Mouse (Mus musculus) liver, postnatal 0 days (tissue): ENCODE results near the gene Dtnbp1. TPM values are rescaled to one million over a fixed set of nuclear protein-coding genes. Genes with fewer than 3 reads are reported as not detected.

Experiments
- ATAC-seq: fragments of 200-750 bp; cut with Nextera tagmentation; 2 replicates; pipeline ENCODE4 v1.8.0; 2017; ENCODE audit warnings: mild to moderate bottlenecking, moderate library complexity
- DNase-seq: peaks from one replicate; pipeline ENCODE4 v3.0.0-alpha.2; 2016
- H3K27ac ChIP-seq: fragments of 300-500 bp; sonication (generic); 2 replicates; pipeline ENCODE4 v1.5.1; 2014; ENCODE audit warnings: antibody characterized with exemption, moderate library complexity, mild to moderate bottlenecking, low read depth
- H3K27me3 ChIP-seq: fragments of 300-500 bp; sonication (generic); 2 replicates; pipeline ENCODE4 v1.6.1; 2014; ENCODE audit warnings: low read length, control low read depth, mixed read lengths; ENCODE audit not compliant: insufficient read depth
- H3K36me3 ChIP-seq: fragments of 300-500 bp; sonication (generic); replicated peaks from 2 replicates; pipeline ENCODE4 v1.6.1; 2014; ENCODE audit warnings: mild to moderate bottlenecking, control low read depth, low read length, moderate library complexity, mixed read lengths; ENCODE audit not compliant: insufficient read depth
- H3K4me1 ChIP-seq: fragments of 300-500 bp; sonication (generic); 2 replicates; pipeline ENCODE4 v1.6.1; 2014; ENCODE audit warnings: antibody characterized with exemption, mild to moderate bottlenecking, control low read depth; ENCODE audit not compliant: insufficient read depth
- H3K4me2 ChIP-seq: fragments of 300-500 bp; sonication (generic); 2 replicates; pipeline ENCODE4 v1.6.1; 2014; ENCODE audit warnings: low read depth, mild to moderate bottlenecking, low read length, moderate library complexity, mixed read lengths
- H3K4me3 ChIP-seq: fragments of 300-500 bp; sonication (generic); 2 replicates; pipeline ENCODE4 v1.5.1; 2014; ENCODE audit warnings: low read depth, low read length
- H3K9ac ChIP-seq: fragments of 300-500 bp; sonication (generic); replicated peaks from 2 replicates; pipeline ENCODE4 v1.6.1; 2014; ENCODE audit warnings: mild to moderate bottlenecking, moderate library complexity
- H3K9me3 ChIP-seq: fragments of 300-500 bp; sonication (generic); 2 replicates; pipeline ENCODE4 v1.6.1; 2016; ENCODE audit warnings: mild to moderate bottlenecking, control low read depth, low read length, mixed read lengths
- CTCF ChIP-seq: sonication (generic); IDR thresholded peaks from 2 replicates; pipeline ENCODE4 v1.5.1; 2016; ENCODE audit warnings: antibody characterized with exemption, low read depth
- EP300 ChIP-seq: IDR thresholded peaks from 2 replicates; pipeline ENCODE4 v1.6.1; 2016; ENCODE audit warnings: antibody characterized with exemption, low read depth, mild to moderate bottlenecking
- WGBS: fragments of 180-500 bp; shearing (Covaris S2); extraction: QIAGEN DNeasy Blood & Tissue Kit; methylation state at CpG from one replicate; pipeline ENCODE4 v1.1.7; 2014; ENCODE audit not compliant: insufficient replicate concordance; 5-methylcytosine and 5-hydroxymethylcytosine counted together
- polyA plus RNA-seq: library from polyadenylated mRNA; unstranded; fragments of >200 nt; fragmentation: Nextera tagmentation; extraction: Ambion mirVana; gene quantifications from 2 replicates; pipeline ENCODE4 v1.2.1, GENCODE M21; 2015

Dtnbp1 gene
- polyA plus RNA-seq, 1 experiment from 2014 or later, result 34.2 TPM

DNA sequence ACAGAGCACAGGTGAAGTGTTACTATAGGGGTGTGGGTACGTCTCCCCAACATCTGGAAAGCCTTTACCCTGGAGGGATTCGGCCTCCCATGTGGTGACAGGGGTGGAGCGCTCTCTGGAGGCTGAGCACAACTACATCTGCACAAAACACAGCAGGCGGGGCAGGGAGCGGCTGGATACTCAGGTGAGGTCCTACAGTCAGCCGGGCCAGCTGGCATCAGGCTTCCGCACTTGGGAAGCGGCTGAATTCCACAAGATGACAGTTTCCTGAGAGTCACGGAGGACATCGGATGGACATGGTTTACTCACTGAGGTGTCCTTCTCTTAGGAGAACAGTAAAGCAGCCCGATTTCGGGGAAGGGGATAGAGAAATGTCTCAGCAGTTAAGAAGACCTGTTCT lies 2.7 kb downstream of the Dtnbp1 start:
- TF ChIP-seq EP300 (no peak), CTCF (no peak)
- no peak for ATAC-seq
- Histone ChIP-seq H3K27ac (no peak overlapping the region), H3K36me3 (peaks cover 3% of the 10 kb centered on the region; the same call in 1 of the 2 replicates), H3K4me2 (no peak overlapping the region), H3K4me1 (peaks cover 15% of the 10 kb centered on the region), H3K4me3 (no peak overlapping the region), H3K9ac (no peak overlapping the region), H3K27me3 (no peaks in the 10 kb centered on the region), H3K9me3 (no peaks in the 10 kb centered on the region)
- DNase-seq, result no peak
- 85% methylated on average over 12 of the region's 12 CpGs for WGBS

DNA sequence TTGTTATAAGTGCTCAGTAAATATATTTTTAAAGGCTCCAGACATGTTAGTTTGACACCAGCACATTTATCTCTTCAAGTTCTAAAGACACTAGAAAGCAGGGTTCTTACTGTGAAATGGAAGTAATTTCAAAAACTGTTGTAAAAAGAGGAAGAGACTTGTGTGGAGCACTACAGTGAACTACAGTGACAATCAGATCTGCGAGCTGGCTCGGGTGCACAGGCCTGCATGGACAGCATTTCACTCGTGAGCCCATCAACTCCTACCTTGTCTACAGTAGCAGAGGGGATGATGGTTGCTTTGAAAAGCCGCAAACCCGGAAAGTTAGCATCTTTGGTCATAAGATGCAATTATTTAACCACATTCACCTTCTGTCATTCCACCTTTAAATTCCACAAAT lies 5.6 kb downstream of the Dtnbp1 start:
- Histone ChIP-seq H3K4me3 (no peak overlapping the region), H3K36me3 (peaks cover 9% of the 10 kb centered on the region), H3K9ac (no peak overlapping the region), H3K4me1 (0 out of 2 replicates have a peak, but pooled peaks cover 8% of the 10 kb centered on the region), H3K27me3 (no peaks in the 10 kb centered on the region), H3K9me3 (no peaks in the 10 kb centered on the region), H3K4me2 (no peak overlapping the region), H3K27ac (no peak overlapping the region)
- ATAC-seq (no peak), DNase-seq (no peak)
- TF ChIP-seq EP300 (no peak), CTCF (no peak)
- WGBS, result 50% methylated on average over 5 of the region's 5 CpGs

DNA sequence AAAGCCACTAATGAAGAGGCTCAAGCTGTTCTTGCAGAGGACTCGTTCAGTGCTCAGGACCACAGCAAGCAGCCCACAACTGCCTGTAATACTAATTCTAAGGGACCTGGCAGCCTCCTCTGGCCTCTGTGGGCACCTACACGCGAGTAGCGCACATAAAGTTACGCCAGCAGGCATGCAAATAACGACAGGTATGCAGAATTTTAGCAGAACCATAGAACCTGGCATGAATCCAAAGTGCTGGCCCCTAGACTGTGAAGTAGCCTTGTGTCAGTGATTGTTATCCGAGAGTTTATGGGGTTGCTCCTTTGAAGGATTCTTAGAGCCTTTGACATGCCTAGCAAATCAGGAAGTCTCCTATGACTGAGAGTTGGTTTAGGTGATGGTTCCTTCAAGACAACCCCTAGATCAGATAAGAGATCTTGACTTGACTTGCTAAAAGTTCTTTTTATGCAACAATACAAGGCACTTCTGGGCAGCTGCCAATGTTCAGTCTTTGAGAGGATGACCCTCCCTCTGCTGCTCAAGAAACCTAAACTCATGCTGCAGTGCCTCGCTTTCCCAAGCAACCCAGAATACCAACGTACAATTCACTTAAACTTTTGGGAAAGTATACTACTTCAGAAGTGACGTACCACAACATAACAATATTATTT lies 9.3 kb downstream of the Dtnbp1 start:
- Histone ChIP-seq H3K27me3 (no peaks in the 10 kb centered on the region), H3K4me3 (no peak overlapping the region), H3K9ac (no peak overlapping the region), H3K27ac (no peak overlapping the region), H3K36me3 (peaks cover 13% of the 10 kb centered on the region), H3K4me1 (0 out of 2 replicates have a peak, but pooled peaks cover 8% of the 10 kb centered on the region), H3K4me2 (no peak overlapping the region), H3K9me3 (no peaks in the 10 kb centered on the region)
- WGBS, result 84% methylated on average over 10 of the region's 10 CpGs
- ATAC-seq (no peak), DNase-seq (no peak)
- TF ChIP-seq EP300, result no peak
- TF ChIP-seq CTCF, result no peak

DNA sequence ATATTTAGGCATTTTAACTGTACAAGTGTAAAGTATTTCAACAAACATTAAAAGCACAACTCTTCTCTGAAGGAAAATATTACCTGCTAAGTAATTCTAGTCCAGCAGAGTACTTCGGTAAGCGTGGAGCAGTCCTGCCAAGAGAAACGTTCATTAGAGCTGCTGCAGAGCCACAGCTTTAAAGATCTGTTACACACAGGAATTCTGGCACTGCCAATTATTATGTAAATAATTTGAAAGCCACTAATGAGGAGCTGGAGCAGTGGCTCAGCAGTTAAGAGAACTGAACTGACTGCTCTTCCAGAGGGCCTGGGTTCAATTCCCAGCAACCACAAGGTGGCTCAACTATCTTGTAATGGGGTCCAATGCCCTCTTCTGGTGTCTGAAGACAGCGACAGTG lies 10.0 kb downstream of the Dtnbp1 start:
- no peaks in the 10 kb centered on the region for H3K27me3 ChIP-seq
- H3K9me3 ChIP-seq, result no peaks in the 10 kb centered on the region
- no peak overlapping the region for H3K4me2 ChIP-seq
- TF ChIP-seq EP300, result no peak
- no peak for TF ChIP-seq CTCF
- peaks cover 13% of the 10 kb centered on the region for H3K36me3 ChIP-seq
- H3K27ac ChIP-seq, result no peak overlapping the region
- no peak for DNase-seq
- no peak overlapping the region for H3K9ac ChIP-seq
- H3K4me1 ChIP-seq, result 0 out of 2 replicates have a peak, but pooled peaks cover 8% of the 10 kb centered on the region
- 85% methylated on average over 4 of the region's 4 CpGs for WGBS
- no peak overlapping the region for H3K4me3 ChIP-seq
- no peak for ATAC-seq

DNA sequence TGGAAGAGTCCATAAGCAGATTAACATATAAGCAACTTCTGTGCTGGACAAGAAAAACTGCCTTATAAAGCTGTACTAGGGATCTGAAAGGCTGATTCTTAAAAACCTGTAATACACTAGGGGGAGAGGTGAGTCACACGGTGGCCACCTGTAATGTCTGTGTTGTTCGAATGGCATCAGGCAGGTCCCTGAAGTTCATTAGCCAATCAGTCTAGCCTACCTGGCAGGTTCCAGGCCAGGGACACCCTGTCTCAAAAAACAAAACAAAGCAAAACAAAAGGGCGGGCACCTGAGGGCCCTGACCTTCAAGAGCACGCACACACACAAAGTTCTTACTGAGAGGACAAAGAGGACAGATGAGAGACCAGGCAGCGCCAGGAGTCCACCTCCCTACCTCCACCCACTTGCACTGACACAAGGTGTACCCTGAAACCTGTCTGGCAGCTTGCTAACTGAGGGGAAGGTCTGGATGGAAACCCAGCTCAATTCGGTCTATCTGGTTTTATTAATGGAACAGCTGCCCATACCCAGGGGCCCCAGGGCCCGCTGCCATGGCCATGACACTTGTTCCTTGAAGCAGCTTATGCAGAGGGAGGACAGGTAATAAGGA lies 11.8 kb downstream of the Dtnbp1 start:
- peaks cover 13% of the 10 kb centered on the region for H3K36me3 ChIP-seq
- no peak for TF ChIP-seq CTCF
- TF ChIP-seq EP300, result peak; percentile 27; the same call in 1 of the 2 replicates
- no peaks in the 10 kb centered on the region for H3K9me3 ChIP-seq
- ATAC-seq (peak; percentile 68), DNase-seq (no peak)
- no peak overlapping the region for H3K4me3 ChIP-seq
- no peak overlapping the region for H3K4me2 ChIP-seq
- no peak overlapping the region for H3K9ac ChIP-seq
- 85% methylated on average over 7 of the region's 7 CpGs for WGBS
- peaks cover 7% of the 10 kb centered on the region; the same call in 1 of the 2 replicates for H3K4me1 ChIP-seq
- H3K27ac ChIP-seq, result no peak overlapping the region
- no peaks in the 10 kb centered on the region for H3K27me3 ChIP-seq

DNA sequence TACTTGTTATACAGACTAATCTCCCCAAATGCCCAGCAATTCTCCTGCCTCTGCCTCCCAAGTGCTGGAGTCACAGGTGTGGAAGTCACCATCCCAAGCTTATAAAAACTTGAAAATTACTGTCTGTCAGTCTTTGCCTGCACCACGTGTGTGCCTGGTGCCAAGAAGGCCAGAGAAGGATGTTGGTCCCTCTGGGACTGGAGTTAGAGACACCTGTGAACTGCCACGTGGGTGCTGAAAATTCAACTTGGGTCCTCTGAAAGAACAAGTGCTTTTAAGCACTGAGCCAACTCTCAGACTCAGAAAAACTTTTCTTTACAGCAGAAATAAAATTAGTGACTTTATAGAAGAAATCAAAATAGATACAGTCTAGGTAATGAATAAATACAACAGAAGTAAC lies 15.6 kb downstream of the Dtnbp1 start:
- H3K4me3 ChIP-seq, result no peak overlapping the region
- no peak overlapping the region for H3K4me2 ChIP-seq
- WGBS, result 40% methylated on average over 2 of the region's 2 CpGs
- H3K36me3 ChIP-seq, result peaks cover 10% of the 10 kb centered on the region
- peaks cover 7% of the 10 kb centered on the region; the same call in 1 of the 2 replicates for H3K4me1 ChIP-seq
- no peak for TF ChIP-seq EP300
- no peak for TF ChIP-seq CTCF
- no peak overlapping the region for H3K27ac ChIP-seq
- H3K9ac ChIP-seq, result no peak overlapping the region
- ATAC-seq (no peak), DNase-seq (no peak)
- no peaks in the 10 kb centered on the region for H3K27me3 ChIP-seq
- no peaks in the 10 kb centered on the region for H3K9me3 ChIP-seq
